Mouse (Mus musculus) cerebellum, adult 11-12 months (tissue): Measurements from ENCODE around the gene Rapgef4.

Experiments used
- DNase-seq: peaks from one replicate; pipeline ENCODE4 v3.0.0; 2022

Rapgef4 gene

GRCm38 (mm10) chr2:72240691-72241090 lies 259.7 kb downstream of the Rapgef4 start:
- no peak for DNase-seq

- no peak for DNase-seq
Measured at GRCm38 (mm10) chr2:72241714-72242472, 260.9 kb downstream of the Rapgef4 start.

- DNase-seq = no peak
Measured at GRCm38 (mm10) chr2:72242910-72243675, 262.1 kb downstream of the Rapgef4 start.

- no peak for DNase-seq
Measured at GRCm38 (mm10) chr2:72245631-72246030, 264.6 kb downstream of the Rapgef4 start.

GRCm38 (mm10) chr2:72246376-72246775 lies 265.3 kb downstream of the Rapgef4 start:
- DNase-seq = no peak

DNA sequence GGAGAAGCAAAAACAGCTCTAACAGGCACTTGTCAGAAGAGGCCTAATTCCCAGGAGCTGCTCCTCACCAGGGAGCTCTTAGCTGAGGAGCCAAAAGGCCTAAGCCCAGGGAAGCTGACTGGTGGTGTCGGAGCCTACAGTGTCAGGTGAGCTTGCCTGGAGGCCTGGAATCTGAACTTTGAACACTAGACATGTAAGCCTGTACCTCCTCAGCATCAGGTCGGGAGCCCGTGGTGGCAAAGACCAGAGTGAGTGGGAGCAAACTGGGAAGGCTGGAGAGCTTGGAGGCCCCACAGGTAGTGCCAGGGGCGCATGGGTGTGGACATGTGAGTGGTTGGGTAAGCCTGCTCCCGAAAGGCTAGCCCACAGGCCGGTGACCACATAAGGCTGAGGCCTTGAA lies 266.8 kb downstream of the Rapgef4 start:
- no peak for DNase-seq

DNA sequence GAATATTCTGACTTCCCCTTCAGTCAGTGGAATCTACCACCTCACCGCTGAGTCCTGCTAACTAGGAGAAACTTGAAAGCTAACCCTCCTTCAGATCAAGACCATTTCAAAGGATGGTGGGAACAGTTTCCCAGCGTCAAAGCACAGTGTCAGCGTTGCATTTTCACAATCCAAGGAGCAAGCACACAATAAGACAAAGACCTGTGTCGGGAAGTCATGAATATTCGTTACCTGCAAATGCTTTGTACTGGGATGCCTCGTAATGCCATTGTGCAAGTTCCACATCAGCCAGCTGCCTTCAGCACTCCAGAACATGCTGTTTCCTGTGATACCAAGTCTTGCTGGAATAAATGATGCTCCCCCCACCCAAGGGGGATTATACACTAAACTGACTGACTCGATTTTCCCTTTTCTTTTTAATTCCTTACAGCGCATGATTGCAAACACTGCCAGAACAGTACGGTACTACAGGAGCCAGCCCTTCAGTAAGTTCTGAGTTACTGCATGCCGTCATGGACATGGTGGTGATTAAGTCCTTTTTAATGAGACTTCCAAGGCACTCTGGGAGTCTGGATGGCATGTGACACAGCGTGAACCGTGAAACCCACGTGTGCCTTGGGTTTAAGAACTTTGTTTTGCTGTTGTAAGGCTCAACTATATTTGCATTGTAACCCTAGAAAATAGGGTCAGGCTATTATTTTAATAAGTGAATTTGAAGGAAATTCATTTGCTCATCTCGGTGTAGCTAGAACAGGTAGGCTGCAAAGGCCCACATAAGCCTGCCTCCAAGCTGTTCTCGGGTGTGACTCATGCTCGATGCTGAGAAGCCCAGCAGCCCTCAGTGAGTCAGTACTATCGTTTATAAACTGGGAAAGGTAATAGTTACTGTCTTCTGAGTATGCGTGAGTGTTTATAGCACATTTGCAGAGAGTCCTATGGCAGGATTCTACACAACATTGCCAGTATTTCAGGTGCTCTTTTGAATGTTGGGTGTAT lies 271.8 kb downstream of the Rapgef4 start:
- no peak for DNase-seq

- DNase-seq = no peak
Measured at GRCm38 (mm10) chr2:72253882-72254281, 272.8 kb downstream of the Rapgef4 start.

DNA sequence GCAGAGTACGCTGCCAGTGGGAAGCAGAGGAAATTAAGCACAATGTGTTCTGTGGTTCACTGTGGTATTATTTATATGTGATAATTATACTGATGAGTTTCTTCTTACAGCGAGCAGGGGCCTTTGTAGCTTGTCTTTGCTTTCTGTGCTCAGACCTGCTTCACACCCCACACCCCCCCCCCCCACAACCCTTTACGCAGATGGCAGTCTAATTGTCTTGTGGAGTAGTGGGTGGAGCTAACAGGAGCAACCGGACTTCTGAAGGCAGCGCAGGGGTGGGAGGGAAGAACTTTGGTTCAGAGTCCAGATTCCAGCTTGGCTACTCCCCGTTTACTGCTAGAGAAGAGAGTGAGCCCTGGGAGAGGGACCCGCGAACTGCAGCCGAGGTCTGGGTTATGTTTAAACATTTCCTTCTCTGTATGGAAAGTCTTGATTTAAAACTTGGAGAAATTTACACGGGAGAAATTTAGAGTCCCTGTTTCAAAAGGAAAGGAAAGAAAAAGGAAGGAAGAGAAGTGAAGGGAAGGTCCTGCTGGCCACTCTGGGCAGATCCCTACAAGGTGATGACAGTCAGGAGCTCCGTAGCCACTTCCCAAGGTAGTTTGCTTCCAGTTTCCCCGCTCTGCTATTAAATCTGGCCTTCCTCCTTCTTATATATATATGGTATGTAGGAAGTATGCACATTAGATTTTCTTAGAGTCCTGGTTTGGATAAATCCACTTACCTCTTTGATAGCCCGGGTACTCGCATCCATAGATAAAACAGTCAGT lies 274.0 kb downstream of the Rapgef4 start:
- DNase-seq = no peak

DNA sequence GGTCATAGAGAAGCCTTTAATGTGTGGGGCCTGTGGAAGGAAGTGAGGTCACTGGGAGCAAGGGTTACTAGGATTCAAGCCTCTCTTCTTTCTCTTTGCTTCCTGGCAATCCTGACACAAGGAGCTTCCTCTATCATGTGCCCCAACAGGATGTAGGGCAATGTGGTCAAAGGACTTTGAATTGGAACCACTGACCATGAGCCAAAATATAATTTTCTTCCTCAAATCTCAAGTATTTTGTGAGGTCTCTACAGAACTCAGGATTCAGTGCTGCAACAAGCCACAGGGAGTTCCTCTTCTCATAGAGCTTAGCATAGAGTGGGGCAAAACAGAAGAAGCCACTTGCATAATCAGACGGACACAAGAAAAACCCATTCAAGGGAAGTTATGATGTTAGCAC lies 279.7 kb downstream of the Rapgef4 start:
- DNase-seq = no peak

GRCm38 (mm10) chr2:72262814-72263480 lies 281.9 kb downstream of the Rapgef4 start:
- no peak for DNase-seq

DNA sequence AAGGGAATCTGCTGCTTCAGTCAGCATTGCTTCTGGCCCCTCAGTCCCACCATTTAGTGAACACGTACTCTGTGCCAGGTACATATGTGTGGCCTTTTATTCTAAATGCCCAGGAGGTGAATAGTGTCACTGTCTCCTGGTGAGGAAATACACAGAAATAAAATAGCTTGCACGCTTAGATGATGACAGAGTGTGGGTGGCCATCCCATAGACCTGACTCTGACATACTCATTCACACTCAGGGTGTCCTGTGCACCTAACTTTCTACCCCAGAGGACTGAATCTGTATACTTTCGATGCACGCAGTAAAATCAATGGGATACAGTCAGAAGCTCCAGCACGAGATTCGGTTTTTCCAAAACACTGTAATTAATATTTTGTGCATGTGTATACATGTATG lies 286.4 kb downstream of the Rapgef4 start:
- DNase-seq = no peak

DNA sequence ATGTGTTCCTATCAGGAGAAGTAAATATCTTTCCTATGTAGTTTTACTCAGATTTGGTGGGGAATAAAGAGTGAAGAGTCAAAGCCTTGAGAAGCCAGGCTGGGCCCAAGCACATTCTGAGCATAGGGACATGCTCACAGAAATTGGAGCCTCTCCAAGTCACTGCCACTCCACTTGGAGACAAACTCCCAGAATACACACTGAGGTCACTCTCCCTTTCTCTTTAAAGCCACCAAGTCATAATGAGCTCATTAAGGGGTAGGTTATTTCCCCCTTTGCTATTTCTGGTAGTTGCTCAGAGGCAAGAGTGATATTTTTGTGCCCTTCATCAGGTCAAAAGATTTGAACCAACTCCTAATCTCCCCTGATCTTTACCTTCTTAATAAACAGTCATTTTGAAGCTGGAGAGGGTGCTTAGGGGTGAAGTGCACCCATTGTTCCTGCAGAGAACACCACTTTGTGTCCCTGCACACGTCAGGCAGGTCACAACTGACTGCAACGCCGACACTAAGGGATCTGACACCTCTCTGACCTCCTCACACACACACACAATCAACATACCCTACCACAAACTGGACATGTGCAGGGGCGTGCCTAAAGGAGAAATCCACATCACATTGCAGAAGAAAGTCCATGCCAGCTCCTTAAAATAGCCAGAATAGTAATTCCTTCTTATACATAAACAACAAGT lies 288.8 kb downstream of the Rapgef4 start:
- DNase-seq = no peak

DNA sequence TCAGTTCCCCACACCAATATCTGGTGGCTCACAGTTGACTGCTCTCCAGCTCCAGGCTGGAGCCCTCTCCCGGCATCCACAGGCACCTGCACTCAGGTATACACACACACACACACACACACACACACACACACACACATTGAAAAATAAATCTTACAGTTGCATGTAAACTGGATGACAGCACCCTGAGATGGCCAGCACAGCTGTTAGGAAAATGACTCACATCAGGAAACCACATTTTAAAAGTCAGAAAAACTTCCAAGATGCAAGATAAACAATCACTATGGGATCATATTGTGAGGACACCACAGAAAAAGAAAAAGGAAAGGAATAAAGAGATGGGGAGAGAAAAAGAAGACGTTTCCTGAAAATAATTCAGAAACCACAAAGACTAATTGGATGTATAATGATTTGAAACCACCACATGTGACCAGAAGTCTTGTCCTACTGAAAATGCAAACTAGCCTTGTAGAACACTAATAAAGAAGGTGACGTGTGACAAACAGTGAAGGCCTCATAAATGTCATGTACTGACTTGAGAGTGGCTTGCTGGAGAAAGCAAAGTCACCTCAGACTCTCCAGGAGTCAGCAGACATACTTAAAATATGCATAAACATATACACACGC lies 297.3 kb downstream of the Rapgef4 start:
- no peak for DNase-seq

- DNase-seq = no peak
Measured at GRCm38 (mm10) chr2:72280524-72280923, 299.5 kb downstream of the Rapgef4 start.

- DNase-seq = no peak
Measured at GRCm38 (mm10) chr2:72281971-72282370, 300.9 kb downstream of the Rapgef4 start.

GRCm38 (mm10) chr2:72282733-72283132 lies 301.7 kb downstream of the Rapgef4 start:
- DNase-seq = no peak

DNA sequence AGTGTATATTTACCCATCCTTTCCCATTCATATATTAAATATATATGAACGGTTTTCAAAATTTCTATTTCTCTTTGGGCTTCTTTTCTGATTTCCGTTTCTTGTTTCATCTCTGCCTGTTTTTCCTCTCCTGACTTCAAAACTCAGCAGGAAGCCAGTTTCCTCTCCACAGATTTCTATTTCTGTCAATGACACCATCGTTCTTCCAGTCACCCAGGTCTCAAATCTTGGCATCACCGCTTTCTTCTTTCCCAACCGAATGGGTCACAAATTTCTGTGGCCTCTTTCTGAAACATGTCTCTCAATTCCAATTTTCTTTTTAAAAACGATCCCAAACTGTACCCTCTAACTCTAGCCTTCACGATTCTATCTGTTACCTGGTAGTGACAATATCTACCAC lies 303.6 kb downstream of the Rapgef4 start:
- no peak for DNase-seq

GRCm38 (mm10) chr2:72285256-72285887 lies 304.3 kb downstream of the Rapgef4 start, which contains the start of gene Map3k20:
Gene Map3k20, plus strand, starts transcription at chr2:72285637.
- DNase-seq = peak; percentile 28
